Mouse (Mus musculus): ENCODE measurements around the gene E2f2. TPM values are rescaled to one million over a fixed set of nuclear protein-coding genes. Genes with fewer than 3 reads are reported as not detected.

E2f2 gene
- total and polyA plus RNA-seq, 2 experiments: 0.46 to 0.76 TPM

DNA sequence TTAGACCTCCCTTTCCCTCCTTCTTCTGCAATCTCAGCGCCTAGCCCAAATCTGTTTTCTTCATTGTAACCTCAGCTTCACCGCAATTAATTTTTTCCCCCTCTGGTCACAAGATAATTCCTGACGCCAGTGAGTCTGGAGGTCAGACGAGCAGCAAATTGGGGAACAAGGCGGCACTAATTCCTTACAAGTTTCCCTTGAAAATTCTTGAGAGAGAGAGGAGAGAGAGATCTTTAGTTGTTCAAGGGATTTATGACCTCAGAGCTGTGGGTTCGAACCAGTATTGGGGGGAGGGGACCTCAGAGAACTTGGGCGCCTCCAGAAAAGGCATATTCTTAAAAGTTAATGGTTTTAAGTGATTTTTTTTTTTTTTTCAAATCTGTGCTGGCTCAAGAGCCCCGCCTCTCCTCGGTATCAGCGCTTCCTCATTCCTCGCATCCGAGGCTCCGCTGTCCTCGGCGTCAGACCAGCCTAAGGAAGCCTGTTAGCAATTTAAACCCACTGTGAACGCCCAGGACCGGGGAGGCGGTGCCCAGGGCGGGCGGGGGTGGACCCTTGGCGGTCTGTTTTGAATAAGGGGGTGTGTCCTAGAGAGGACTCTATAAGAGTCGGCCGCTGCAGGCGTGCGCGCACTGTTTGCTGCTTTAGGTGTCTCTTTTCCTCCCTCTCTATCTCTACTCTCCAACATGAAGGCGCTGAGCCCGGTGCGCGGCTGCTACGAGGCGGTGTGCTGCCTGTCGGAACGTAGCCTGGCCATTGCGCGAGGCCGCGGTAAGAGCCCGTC is 28.8 kb upstream of the E2f2 start, which contains the start of gene Id3:
Gene Id3 (plus strand): TSS at position 305 of the 784 bp plus-strand sequence.
- H3K27me3 ChIP-seq (ENCODE audit: control insufficient read depth, insufficient read depth, low read length): no peaks in the 10 kb centered on the region
- DNase-seq (ENCODE audit: extremely low read depth, low read depth, low spot score): peak; percentile 86
- peaks cover 3% of the 10 kb centered on the region; the same call in 1 of the 2 replicates for H3K36me3 ChIP-seq (ENCODE audit: control insufficient read depth, insufficient read depth, low read length)
- peaks cover 4% of the 10 kb centered on the region; the same call in 1 of the 2 replicates for H3K79me2 ChIP-seq (ENCODE audit: control insufficient read depth, insufficient read depth, low read length)
- H3K27ac ChIP-seq (replicated peaks; ENCODE audit: insufficient read depth, low read depth, low read length): peak within 1 kb of the TSS; percentile 95
- TF ChIP-seq CTCF (IDR thresholded peaks at IDR 0.05; ENCODE audit: low read depth, low read length) (no peak), POLR2A (IDR thresholded peaks at IDR 0.05; ENCODE audit: extremely low read depth, insufficient read depth, low read length) (peak; percentile 98)
- WGBS: 3% methylated on average over 39 of the region's 39 CpGs
- H3K4me1 ChIP-seq (ENCODE audit: control insufficient read depth, insufficient read depth, low read length): peaks cover 34% of the 10 kb centered on the region
- H3K9ac ChIP-seq (ENCODE audit: low read depth, low read length): peak within 1 kb of the TSS; percentile 98
- H3K4me3 ChIP-seq (ENCODE audit: insufficient read depth, low read depth, low read length): peak within 1 kb of the TSS; percentile 93

DNA sequence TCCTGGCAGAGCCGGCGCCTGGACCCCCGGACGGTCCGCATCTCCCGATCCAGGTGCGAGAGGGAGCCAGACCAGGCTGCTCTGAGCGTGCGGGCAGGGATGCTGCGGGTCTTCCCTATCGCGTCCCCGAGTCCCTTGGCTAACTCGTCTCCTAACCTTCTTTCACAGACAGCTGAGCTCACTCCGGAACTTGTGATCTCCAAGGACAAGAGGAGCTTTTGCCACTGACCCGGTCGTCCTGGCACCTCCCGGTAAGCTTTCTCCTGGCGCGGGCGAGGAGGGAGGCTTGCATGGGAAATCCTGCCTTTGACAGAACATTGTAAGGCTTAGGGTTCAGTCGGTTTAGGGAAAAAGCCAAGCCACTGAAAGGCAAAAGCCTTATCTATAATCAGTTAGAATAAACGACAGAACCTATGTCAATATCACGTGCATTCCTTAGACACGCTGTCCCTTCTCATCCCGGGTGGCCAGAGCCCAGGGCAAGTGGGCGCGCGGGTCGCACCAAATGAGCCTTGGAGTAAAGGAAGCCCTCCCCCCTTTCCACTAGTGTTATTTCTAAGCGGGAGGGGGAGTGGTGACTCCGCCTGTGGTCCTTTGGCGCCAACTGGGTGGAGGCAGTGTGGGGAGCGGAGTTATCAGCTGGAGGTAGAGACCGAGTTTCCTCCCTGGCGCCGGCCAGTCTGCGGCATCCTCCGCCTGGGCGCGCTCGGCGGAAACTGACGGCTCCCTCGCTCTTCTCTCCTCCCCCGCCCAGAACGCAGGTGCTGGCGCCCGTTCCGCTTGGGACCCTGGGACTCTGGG is 27.9 kb upstream of the E2f2 start:
- Histone ChIP-seq H3K79me2 (ENCODE audit: control insufficient read depth, insufficient read depth, low read length) (peaks cover 4% of the 10 kb centered on the region; the same call in 1 of the 2 replicates), H3K4me3 (ENCODE audit: insufficient read depth, low read depth, low read length) (peak overlapping the region; percentile 93), H3K27ac (replicated peaks; ENCODE audit: insufficient read depth, low read depth, low read length) (peak overlapping the region; percentile 95), H3K36me3 (ENCODE audit: control insufficient read depth, insufficient read depth, low read length) (peaks cover 3% of the 10 kb centered on the region; the same call in 1 of the 2 replicates), H3K4me1 (ENCODE audit: control insufficient read depth, insufficient read depth, low read length) (peaks cover 27% of the 10 kb centered on the region), H3K9ac (ENCODE audit: low read depth, low read length) (peak overlapping the region; percentile 98), H3K27me3 (ENCODE audit: control insufficient read depth, insufficient read depth, low read length) (no peaks in the 10 kb centered on the region)
- no peak for TF ChIP-seq CTCF (IDR thresholded peaks at IDR 0.05; ENCODE audit: low read depth, low read length)
- TF ChIP-seq POLR2A (IDR thresholded peaks at IDR 0.05; ENCODE audit: extremely low read depth, insufficient read depth, low read length): peak; percentile 75; the same call in 1 of the 2 replicates
- under 1% methylated on average over 50 of the region's 50 CpGs for WGBS
- DNase-seq (ENCODE audit: extremely low read depth, low read depth, low spot score): peak; percentile 75

DNA sequence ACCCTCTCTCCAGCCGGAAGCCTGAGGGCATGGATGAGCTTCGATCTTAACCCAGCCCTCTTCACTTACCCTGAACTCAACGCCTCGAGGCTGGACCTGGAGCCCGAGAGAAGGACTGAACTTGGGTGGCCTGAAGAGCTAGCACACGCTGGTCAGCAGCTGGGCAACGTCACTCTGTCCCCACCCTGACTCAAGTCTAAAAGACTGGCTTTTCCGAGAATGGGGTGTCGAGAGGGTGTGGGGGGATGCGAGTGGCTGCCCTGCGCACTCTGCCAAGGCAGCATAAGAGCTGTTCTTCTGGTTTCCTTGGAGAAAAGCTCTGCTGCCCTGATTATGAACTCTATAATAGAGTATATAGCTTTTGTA is 27.3 kb upstream of the E2f2 start:
- no peaks in the 10 kb centered on the region for H3K27me3 ChIP-seq (ENCODE audit: control insufficient read depth, insufficient read depth, low read length)
- TF ChIP-seq CTCF (IDR thresholded peaks at IDR 0.05; ENCODE audit: low read depth, low read length) (no peak), POLR2A (IDR thresholded peaks at IDR 0.05; ENCODE audit: extremely low read depth, insufficient read depth, low read length) (no peak; the same call in 1 of the 2 replicates)
- peak overlapping the region; percentile 98 for H3K9ac ChIP-seq (ENCODE audit: low read depth, low read length)
- peak; percentile 64 for DNase-seq (ENCODE audit: extremely low read depth, low read depth, low spot score)
- peak overlapping the region; percentile 95 for H3K27ac ChIP-seq (replicated peaks; ENCODE audit: insufficient read depth, low read depth, low read length)
- H3K4me3 ChIP-seq (ENCODE audit: insufficient read depth, low read depth, low read length): peak overlapping the region; percentile 93
- 4% methylated on average over 11 of the region's 11 CpGs for WGBS
- H3K4me1 ChIP-seq (ENCODE audit: control insufficient read depth, insufficient read depth, low read length): peaks cover 26% of the 10 kb centered on the region
- peaks cover 4% of the 10 kb centered on the region; the same call in 1 of the 2 replicates for H3K79me2 ChIP-seq (ENCODE audit: control insufficient read depth, insufficient read depth, low read length)
- peaks cover 3% of the 10 kb centered on the region; the same call in 1 of the 2 replicates for H3K36me3 ChIP-seq (ENCODE audit: control insufficient read depth, insufficient read depth, low read length)

DNA sequence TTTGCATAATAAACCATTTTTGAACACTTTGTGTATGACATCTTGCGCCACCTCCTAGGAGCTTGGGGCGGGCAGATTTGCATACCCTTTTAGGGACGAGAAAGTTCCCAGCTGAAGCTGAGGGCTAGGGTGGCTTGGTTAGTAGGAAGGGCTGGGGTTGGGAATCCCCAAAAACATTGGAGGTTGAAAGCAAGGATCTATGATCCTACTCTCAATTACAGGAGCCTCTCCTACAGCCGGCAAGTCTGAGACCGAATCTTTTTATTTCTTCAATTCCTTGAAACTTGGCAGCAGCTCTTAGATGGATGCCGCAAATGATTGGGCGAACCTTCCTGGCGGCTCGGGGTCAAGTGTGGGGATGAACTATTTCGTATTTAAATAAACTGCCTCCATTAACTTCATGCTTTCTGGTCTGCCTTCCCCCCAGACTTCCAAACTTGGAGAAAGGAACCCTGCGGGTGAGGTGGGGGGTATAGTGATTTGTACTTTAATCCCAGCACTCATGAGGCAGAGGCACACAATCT is 26.8 kb upstream of the E2f2 start:
- DNase-seq (ENCODE audit: extremely low read depth, low read depth, low spot score): peak; percentile 50
- TF ChIP-seq POLR2A (IDR thresholded peaks at IDR 0.05; ENCODE audit: extremely low read depth, insufficient read depth, low read length) (no peak), CTCF (IDR thresholded peaks at IDR 0.05; ENCODE audit: low read depth, low read length) (no peak)

DNA sequence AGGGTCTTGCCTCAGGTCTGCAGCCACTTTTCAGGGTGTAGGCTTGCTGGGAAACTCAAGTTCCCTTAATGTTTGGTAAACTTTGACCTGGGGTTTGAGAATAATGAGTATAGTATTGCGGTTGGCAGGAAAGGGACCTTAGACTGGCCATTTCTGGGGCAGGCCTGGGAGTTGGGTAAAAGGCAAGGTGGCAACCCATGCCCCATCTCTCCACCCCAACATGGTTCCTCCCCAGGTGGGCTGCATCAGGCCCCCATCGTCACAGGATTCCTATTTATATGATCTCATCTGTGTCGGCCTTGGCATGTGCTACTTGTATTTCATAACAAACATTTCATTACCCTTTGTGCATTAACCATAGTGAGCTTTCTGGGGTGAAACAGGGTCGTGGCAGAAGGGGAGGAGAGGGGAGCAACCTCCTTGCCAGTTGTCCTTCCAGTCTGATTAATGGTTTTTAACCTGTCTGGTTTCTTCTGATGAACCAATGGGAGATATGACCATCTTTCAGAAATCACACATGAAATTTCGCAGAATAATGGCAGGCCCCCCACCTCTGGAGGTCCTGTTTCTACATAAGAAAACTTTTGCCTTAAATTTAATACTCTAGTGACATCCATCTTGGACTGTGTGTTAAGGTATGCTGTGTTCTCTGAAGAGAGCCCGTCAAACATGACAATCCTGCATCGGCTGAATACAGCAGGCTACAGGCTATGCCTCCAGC is 26.0 kb upstream of the E2f2 start:
- Histone ChIP-seq H3K79me2 (ENCODE audit: control insufficient read depth, insufficient read depth, low read length) (peaks cover 4% of the 10 kb centered on the region; the same call in 1 of the 2 replicates), H3K4me3 (ENCODE audit: insufficient read depth, low read depth, low read length) (peak overlapping the region; percentile 36), H3K36me3 (ENCODE audit: control insufficient read depth, insufficient read depth, low read length) (peaks cover 3% of the 10 kb centered on the region; the same call in 1 of the 2 replicates), H3K27me3 (ENCODE audit: control insufficient read depth, insufficient read depth, low read length) (no peaks in the 10 kb centered on the region), H3K4me1 (ENCODE audit: control insufficient read depth, insufficient read depth, low read length) (peaks cover 22% of the 10 kb centered on the region), H3K9ac (ENCODE audit: low read depth, low read length) (peak overlapping the region; percentile 69), H3K27ac (replicated peaks; ENCODE audit: insufficient read depth, low read depth, low read length) (peak overlapping the region; percentile 95)
- peak; percentile 63 for DNase-seq (ENCODE audit: extremely low read depth, low read depth, low spot score)
- TF ChIP-seq CTCF (IDR thresholded peaks at IDR 0.05; ENCODE audit: low read depth, low read length) (no peak), POLR2A (IDR thresholded peaks at IDR 0.05; ENCODE audit: extremely low read depth, insufficient read depth, low read length) (0 out of 2 replicates have a peak, but pooled peaks have one; percentile 16)
- 11% methylated on average over 7 of the region's 7 CpGs for WGBS

More for the DNA sequence above, 26.8 kb upstream of the E2f2 start:
- no peaks in the 10 kb centered on the region for H3K27me3 ChIP-seq (ENCODE audit: control insufficient read depth, insufficient read depth, low read length)
- H3K36me3 ChIP-seq (ENCODE audit: control insufficient read depth, insufficient read depth, low read length): peaks cover 3% of the 10 kb centered on the region; the same call in 1 of the 2 replicates
- H3K4me1 ChIP-seq (ENCODE audit: control insufficient read depth, insufficient read depth, low read length): peaks cover 26% of the 10 kb centered on the region
- WGBS: 17% methylated on average over 11 of the region's 11 CpGs
- H3K9ac ChIP-seq (ENCODE audit: low read depth, low read length): peak overlapping the region; percentile 68
- peak overlapping the region; percentile 36 for H3K4me3 ChIP-seq (ENCODE audit: insufficient read depth, low read depth, low read length)
- H3K27ac ChIP-seq (replicated peaks; ENCODE audit: insufficient read depth, low read depth, low read length): peak overlapping the region; percentile 95
- H3K79me2 ChIP-seq (ENCODE audit: control insufficient read depth, insufficient read depth, low read length): peaks cover 4% of the 10 kb centered on the region; the same call in 1 of the 2 replicates
